Mouse (Mus musculus) heart, adult 2 months (tissue): ENCODE results near the gene Ushbp1.

Experiments
- CTCF ChIP-seq: fragments of 200-600 bp; IDR thresholded peaks from 2 replicates; pipeline ENCODE4 v1.8.1; 2022; ENCODE audit warnings: antibody characterized with exemption, mild to moderate bottlenecking, moderate library complexity
- EP300 ChIP-seq: fragments of 200-500 bp; IDR thresholded peaks from 2 replicates; pipeline ENCODE4 v1.6.1; 2011; ENCODE audit warnings: low read depth, low read length, control low read depth; ENCODE audit not compliant: insufficient read depth

- TF ChIP-seq EP300 (no peak), CTCF (no peak)
Observed at GRCm38 (mm10) chr8:71404011-71404410, 8.4 kb upstream of the Ushbp1 start.
